Mouse (Mus musculus): ENCODE data around the gene Mvb12a. TPM values are rescaled to one million over a fixed set of nuclear protein-coding genes. Genes with fewer than 3 reads are reported as not detected.

Gene Mvb12a
- total and polyA plus RNA-seq, 3 experiments = 40.4 to 132 (median 75.9) TPM

DNA sequence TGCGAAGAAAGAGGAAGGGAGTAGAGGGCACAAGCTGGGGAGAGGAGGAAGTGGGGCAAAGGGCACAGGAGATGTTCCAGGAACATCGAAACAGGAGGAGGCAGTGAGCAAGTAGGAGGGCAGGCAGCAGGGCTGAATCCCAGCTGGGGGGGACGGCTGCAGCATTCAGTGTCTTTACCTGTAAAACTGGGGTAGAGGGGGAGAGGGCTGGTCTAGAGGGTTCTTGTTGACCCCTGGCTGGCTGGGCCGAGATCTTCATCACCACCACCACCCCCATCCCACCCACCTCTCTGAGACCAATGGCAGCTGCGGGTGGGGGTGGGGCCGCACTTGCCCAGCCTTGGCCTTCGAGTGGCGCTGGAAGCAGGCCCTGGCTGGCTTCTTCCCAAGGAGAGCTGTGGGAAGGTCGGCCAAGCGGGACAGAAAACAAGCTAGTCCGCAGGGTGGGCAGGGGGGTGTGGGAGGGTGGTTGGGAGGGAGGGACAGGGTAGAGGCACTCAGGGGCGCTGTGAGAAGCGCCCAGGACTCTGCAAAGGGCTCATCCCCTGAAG, 25.7 kb downstream of the Mvb12a start, which contains the start of gene Slc27a1:
Slc27a1 (plus strand) TSS at position 496 of the 551 bp plus-strand sequence.
- H3K27me3 ChIP-seq (ENCODE audit: insufficient read depth, low read length) = peaks cover 73% of the 10 kb centered on the region
- peak within 1 kb of the TSS; percentile 47; the same call in 1 of the 2 replicates for H3K4me3 ChIP-seq (ENCODE audit: low read depth, low read length)
- DNase-seq (ENCODE audit: low spot score) = no peak
- H3K36me3 ChIP-seq (replicated peaks) = no peaks in the 10 kb centered on the region
- TF ChIP-seq CTCF (IDR thresholded peaks at IDR 0.05; ENCODE audit: low read depth, low read length) = no peak
- no peak for TF ChIP-seq POLR2AphosphoS5 (IDR thresholded peaks at IDR 0.05; ENCODE audit: insufficient replicate concordance, low read depth, low read length)
- no peak for TF ChIP-seq GATA1 (IDR thresholded peaks at IDR 0.05; ENCODE audit: borderline replicate concordance, low read length)
- TF ChIP-seq GATA2 (IDR thresholded peaks at IDR 0.05; ENCODE audit: borderline replicate concordance, low read depth, low read length) = no peak
- no peak for TF ChIP-seq TAL1 (conservative IDR thresholded peaks at IDR 0.05; ENCODE audit: low read depth, low read length)
- H3K9me3 ChIP-seq (replicated peaks) = peaks cover 4% of the 10 kb centered on the region
- H3K4me1 ChIP-seq (ENCODE audit: insufficient read depth, low read depth, low read length) = peaks cover 14% of the 10 kb centered on the region; the same call in 1 of the 2 replicates
- no peak for ATAC-seq (ENCODE audit: extremely low read depth, insufficient number of reproducible peaks, low FRiP score, poor library complexity, severe bottlenecking)

DNA sequence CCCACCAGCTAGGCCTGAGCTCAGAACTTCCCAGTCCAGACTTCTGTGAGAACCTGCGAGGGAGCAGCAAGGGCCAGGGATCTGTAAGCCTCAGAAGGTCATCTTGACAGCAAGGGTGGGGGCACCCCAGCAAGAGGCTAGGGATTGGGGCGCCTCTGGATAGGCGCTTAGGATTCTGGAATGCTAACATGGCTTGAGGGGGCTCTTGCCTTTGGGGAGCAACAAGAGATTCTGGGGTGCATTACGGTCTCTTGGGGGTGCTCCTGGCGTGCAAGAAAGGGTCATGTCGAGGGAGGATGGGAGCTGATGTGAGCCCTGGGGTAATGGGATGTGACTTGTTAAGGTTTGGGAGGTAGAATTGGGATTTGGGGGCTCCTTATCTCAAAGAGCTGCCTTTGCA, 26.2 kb downstream of the Mvb12a start:
- Histone ChIP-seq H3K9me3 (replicated peaks) (peaks cover 2% of the 10 kb centered on the region), H3K4me1 (ENCODE audit: insufficient read depth, low read depth, low read length) (peaks cover 14% of the 10 kb centered on the region; the same call in 1 of the 2 replicates), H3K4me3 (ENCODE audit: low read depth, low read length) (no peak overlapping the region), H3K27me3 (ENCODE audit: insufficient read depth, low read length) (peaks cover 70% of the 10 kb centered on the region), H3K36me3 (replicated peaks) (no peaks in the 10 kb centered on the region)
- no peak for ATAC-seq (ENCODE audit: extremely low read depth, insufficient number of reproducible peaks, low FRiP score, poor library complexity, severe bottlenecking)
- no peak for DNase-seq (ENCODE audit: low spot score)
- TF ChIP-seq GATA1 (IDR thresholded peaks at IDR 0.05; ENCODE audit: borderline replicate concordance, low read length) = no peak
- TF ChIP-seq TAL1 (conservative IDR thresholded peaks at IDR 0.05; ENCODE audit: low read depth, low read length) = no peak
- TF ChIP-seq GATA2 (IDR thresholded peaks at IDR 0.05; ENCODE audit: borderline replicate concordance, low read depth, low read length) = no peak
- no peak for TF ChIP-seq POLR2AphosphoS5 (IDR thresholded peaks at IDR 0.05; ENCODE audit: insufficient replicate concordance, low read depth, low read length)
- no peak for TF ChIP-seq CTCF (IDR thresholded peaks at IDR 0.05; ENCODE audit: low read depth, low read length)

DNA sequence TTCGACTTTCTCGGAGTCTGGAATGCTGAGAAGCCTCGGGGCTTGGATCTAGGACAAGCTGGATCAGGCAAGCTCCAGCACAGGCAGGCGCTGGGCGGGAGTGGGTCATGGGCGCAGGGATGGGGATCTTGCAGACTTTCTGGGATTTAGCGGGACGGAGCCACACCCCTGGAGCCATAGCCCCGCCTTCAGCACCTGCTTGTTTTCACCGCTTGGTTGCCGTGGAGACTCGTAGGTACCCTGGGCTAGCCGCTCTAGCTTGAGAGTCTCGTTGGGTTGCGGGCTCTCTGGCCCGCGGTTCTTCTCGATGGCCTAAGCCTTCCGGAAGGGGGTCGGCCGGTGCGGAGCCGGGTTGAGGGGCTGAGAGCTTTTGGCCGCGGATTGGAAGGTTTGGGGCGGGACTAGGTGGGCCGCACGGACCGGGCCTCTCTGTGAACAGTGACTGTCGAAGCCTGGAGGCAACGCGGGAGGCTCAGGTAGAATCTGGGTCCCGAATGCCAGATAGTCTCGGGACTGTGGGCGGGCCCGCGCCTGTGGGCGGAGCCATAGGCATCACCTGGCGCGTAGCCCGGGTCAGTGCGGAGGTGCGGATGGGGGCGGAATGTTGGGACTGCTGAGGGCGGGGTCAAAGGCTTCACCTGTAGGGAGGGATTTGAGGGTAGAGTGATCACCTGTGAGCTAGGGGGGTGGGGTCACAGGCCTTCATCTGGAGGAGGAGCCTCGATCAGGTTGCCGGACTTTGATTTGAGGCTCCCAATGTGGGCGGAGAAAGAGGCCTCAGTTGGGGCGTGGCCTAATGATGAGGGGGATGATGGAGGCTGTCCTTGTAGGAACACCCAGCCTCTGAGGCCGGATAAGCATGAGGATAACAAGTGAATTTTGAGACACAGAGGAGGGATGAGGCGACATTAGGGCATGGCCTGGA, 26.9 kb downstream of the Mvb12a start:
- H3K4me3 ChIP-seq (ENCODE audit: low read depth, low read length) = peak overlapping the region; percentile 47; the same call in 1 of the 2 replicates
- H3K27me3 ChIP-seq (ENCODE audit: insufficient read depth, low read length) = peaks cover 72% of the 10 kb centered on the region
- H3K36me3 ChIP-seq (replicated peaks) = no peaks in the 10 kb centered on the region
- peaks cover 14% of the 10 kb centered on the region; the same call in 1 of the 2 replicates for H3K4me1 ChIP-seq (ENCODE audit: insufficient read depth, low read depth, low read length)
- no peaks in the 10 kb centered on the region for H3K9me3 ChIP-seq (replicated peaks)
- ATAC-seq (ENCODE audit: extremely low read depth, insufficient number of reproducible peaks, low FRiP score, poor library complexity, severe bottlenecking) (no peak), DNase-seq (ENCODE audit: low spot score) (no peak)
- TF ChIP-seq TAL1 (conservative IDR thresholded peaks at IDR 0.05; ENCODE audit: low read depth, low read length) (no peak), POLR2AphosphoS5 (IDR thresholded peaks at IDR 0.05; ENCODE audit: insufficient replicate concordance, low read depth, low read length) (no peak), GATA1 (IDR thresholded peaks at IDR 0.05; ENCODE audit: borderline replicate concordance, low read length) (no peak), CTCF (IDR thresholded peaks at IDR 0.05; ENCODE audit: low read depth, low read length) (no peak), GATA2 (IDR thresholded peaks at IDR 0.05; ENCODE audit: borderline replicate concordance, low read depth, low read length) (no peak)

DNA sequence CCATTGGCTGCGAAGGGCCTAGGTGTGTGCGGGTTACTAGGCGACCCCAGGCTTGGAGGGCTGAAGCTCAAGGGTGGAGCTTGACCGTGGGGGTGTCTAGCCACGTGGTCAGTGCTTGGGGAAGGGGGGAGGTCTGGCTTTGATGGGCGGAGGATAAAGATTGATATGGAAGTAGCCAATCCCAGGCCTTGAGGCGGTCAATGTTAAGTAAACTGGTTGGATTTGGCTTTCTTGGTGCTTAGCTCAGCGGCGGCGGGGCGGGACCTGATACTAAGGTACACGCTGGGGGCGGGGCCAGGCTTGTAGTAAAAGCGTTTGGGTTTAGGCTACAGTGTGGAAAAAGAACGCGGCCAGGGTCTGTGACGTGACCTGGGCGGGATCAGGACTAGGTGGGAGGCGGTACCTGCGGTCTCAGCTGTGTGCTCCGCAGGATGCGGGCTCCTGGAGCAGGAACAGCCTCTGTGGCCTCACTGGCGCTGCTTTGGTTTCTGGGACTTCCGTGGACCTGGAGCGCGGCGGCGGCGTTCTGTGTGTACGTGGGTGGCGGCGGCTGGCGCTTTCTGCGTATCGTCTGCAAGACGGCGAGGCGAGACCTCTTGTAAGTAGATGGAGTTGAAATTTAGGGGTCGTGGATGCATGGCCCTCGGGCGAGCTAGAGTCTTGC, 27.7 kb downstream of the Mvb12a start:
- DNase-seq (ENCODE audit: low spot score) (no peak), ATAC-seq (ENCODE audit: extremely low read depth, insufficient number of reproducible peaks, low FRiP score, poor library complexity, severe bottlenecking) (no peak)
- TF ChIP-seq CTCF (IDR thresholded peaks at IDR 0.05; ENCODE audit: low read depth, low read length) = no peak
- no peak for TF ChIP-seq TAL1 (conservative IDR thresholded peaks at IDR 0.05; ENCODE audit: low read depth, low read length)
- Histone ChIP-seq H3K4me1 (ENCODE audit: insufficient read depth, low read depth, low read length) (peaks cover 14% of the 10 kb centered on the region; the same call in 1 of the 2 replicates), H3K27me3 (ENCODE audit: insufficient read depth, low read length) (peaks cover 70% of the 10 kb centered on the region), H3K4me3 (ENCODE audit: low read depth, low read length) (peak overlapping the region; percentile 51; the same call in 1 of the 2 replicates), H3K9me3 (replicated peaks) (no peaks in the 10 kb centered on the region), H3K36me3 (replicated peaks) (no peaks in the 10 kb centered on the region)

DNA sequence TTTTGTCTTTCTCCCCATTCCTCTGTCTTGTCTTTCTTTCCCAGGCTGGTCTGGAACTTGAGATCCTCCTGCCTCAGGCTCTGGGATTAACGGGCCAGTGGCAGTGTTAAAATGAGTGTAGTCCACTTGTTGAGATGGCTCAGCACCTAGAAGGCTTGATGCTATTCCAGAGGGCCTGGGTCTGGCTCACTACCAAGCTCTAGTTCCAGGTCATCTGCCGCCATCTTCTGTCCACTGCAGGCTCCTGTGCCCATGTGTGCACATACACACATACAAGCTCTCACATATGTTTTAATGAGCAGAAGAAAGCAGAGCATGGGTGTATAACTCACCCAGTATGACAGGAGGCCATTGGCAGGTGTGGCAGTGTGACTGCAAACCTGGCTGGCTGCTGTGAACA, 29.4 kb downstream of the Mvb12a start:
- ATAC-seq (ENCODE audit: extremely low read depth, insufficient number of reproducible peaks, low FRiP score, poor library complexity, severe bottlenecking) = no peak
- no peak for DNase-seq (ENCODE audit: low spot score)
- no peaks in the 10 kb centered on the region for H3K36me3 ChIP-seq (replicated peaks)
- peaks cover 63% of the 10 kb centered on the region for H3K27me3 ChIP-seq (ENCODE audit: insufficient read depth, low read length)
- peaks cover 14% of the 10 kb centered on the region; the same call in 1 of the 2 replicates for H3K4me1 ChIP-seq (ENCODE audit: insufficient read depth, low read depth, low read length)
- TF ChIP-seq TAL1 (conservative IDR thresholded peaks at IDR 0.05; ENCODE audit: low read depth, low read length) = no peak
- TF ChIP-seq GATA1 (IDR thresholded peaks at IDR 0.05; ENCODE audit: borderline replicate concordance, low read length) = no peak
- no peak for TF ChIP-seq GATA2 (IDR thresholded peaks at IDR 0.05; ENCODE audit: borderline replicate concordance, low read depth, low read length)
- no peak for TF ChIP-seq POLR2AphosphoS5 (IDR thresholded peaks at IDR 0.05; ENCODE audit: insufficient replicate concordance, low read depth, low read length)
- no peak for TF ChIP-seq CTCF (IDR thresholded peaks at IDR 0.05; ENCODE audit: low read depth, low read length)
- no peaks in the 10 kb centered on the region for H3K9me3 ChIP-seq (replicated peaks)
- no peak overlapping the region for H3K4me3 ChIP-seq (ENCODE audit: low read depth, low read length)
